Mouse (Mus musculus): ENCODE results near the gene Tgm5. TPM values are rescaled to one million over a fixed set of nuclear protein-coding genes. Genes with fewer than 3 reads are reported as not detected.

Tgm5 gene
- polyA plus RNA-seq, 1 experiment from 2014 or later: not detected

GRCm38 (mm10) chr2:121016226-121016625 lies 69.4 kb downstream of the Tgm5 start:
- H3K9ac ChIP-seq (ENCODE audit: low read depth, low read length): no peak overlapping the region
- 0 out of 2 replicates have a peak, but pooled peaks cover 2% of the 10 kb centered on the region for H3K36me3 ChIP-seq (ENCODE audit: control insufficient read depth, insufficient read depth, low read length)
- H3K9me3 ChIP-seq (ENCODE audit: control insufficient read depth, low read length): no peaks in the 10 kb centered on the region
- H3K4me2 ChIP-seq (ENCODE audit: low read depth, low read length): no peak overlapping the region
- H3K27ac ChIP-seq (ENCODE audit: low read length): no peak overlapping the region
- H3K4me1 ChIP-seq (ENCODE audit: control insufficient read depth, insufficient read depth, low read length): no peaks in the 10 kb centered on the region
- WGBS: 87% methylated on average over 9 of the region's 9 CpGs
- no peaks in the 10 kb centered on the region for H3K27me3 ChIP-seq (replicated peaks; ENCODE audit: control insufficient read depth, insufficient read depth, low read length)
- ATAC-seq: no peak
- H3K4me3 ChIP-seq (ENCODE audit: low read length): no peak overlapping the region

- ATAC-seq: no peak
- H3K27ac ChIP-seq (ENCODE audit: low read length): no peak overlapping the region
- no peaks in the 10 kb centered on the region for H3K4me1 ChIP-seq (ENCODE audit: control insufficient read depth, insufficient read depth, low read length)
- H3K27me3 ChIP-seq (replicated peaks; ENCODE audit: control insufficient read depth, insufficient read depth, low read length): no peaks in the 10 kb centered on the region
- H3K9me3 ChIP-seq (ENCODE audit: control insufficient read depth, low read length): no peaks in the 10 kb centered on the region
- no peak overlapping the region for H3K9ac ChIP-seq (ENCODE audit: low read depth, low read length)
- H3K4me2 ChIP-seq (ENCODE audit: low read depth, low read length): no peak overlapping the region
- H3K4me3 ChIP-seq (ENCODE audit: low read length): no peak overlapping the region
- WGBS: 84% methylated on average over 2 of the region's 2 CpGs
- 0 out of 2 replicates have a peak, but pooled peaks cover 2% of the 10 kb centered on the region for H3K36me3 ChIP-seq (ENCODE audit: control insufficient read depth, insufficient read depth, low read length)
Measured at GRCm38 (mm10) chr2:121015507-121015906, 70.1 kb downstream of the Tgm5 start.

GRCm38 (mm10) chr2:121012676-121013075 lies 73.0 kb downstream of the Tgm5 start:
- Histone ChIP-seq H3K27ac (ENCODE audit: low read length) (no peak overlapping the region), H3K27me3 (replicated peaks; ENCODE audit: control insufficient read depth, insufficient read depth, low read length) (no peaks in the 10 kb centered on the region), H3K4me2 (ENCODE audit: low read depth, low read length) (no peak overlapping the region), H3K36me3 (ENCODE audit: control insufficient read depth, insufficient read depth, low read length) (0 out of 2 replicates have a peak, but pooled peaks cover 2% of the 10 kb centered on the region), H3K9me3 (ENCODE audit: control insufficient read depth, low read length) (no peaks in the 10 kb centered on the region), H3K4me1 (ENCODE audit: control insufficient read depth, insufficient read depth, low read length) (no peaks in the 10 kb centered on the region), H3K9ac (ENCODE audit: low read depth, low read length) (no peak overlapping the region), H3K4me3 (ENCODE audit: low read length) (no peak overlapping the region)
- WGBS: 91% methylated on average over 9 of the region's 9 CpGs
- no peak for ATAC-seq

- no peaks in the 10 kb centered on the region for H3K9me3 ChIP-seq (ENCODE audit: control insufficient read depth, low read length)
Measured at GRCm38 (mm10) chr2:121009071-121009677, 76.5 kb downstream of the Tgm5 start.

GRCm38 (mm10) chr2:121008664-121009007 lies 77.0 kb downstream of the Tgm5 start:
- under 1% methylated on average over 12 of the region's 12 CpGs for WGBS
- ATAC-seq: peak; percentile 22; the same call in 1 of the 2 replicates
- H3K9me3 ChIP-seq (ENCODE audit: control insufficient read depth, low read length): no peaks in the 10 kb centered on the region

More at GRCm38 (mm10) chr2:121009071-121009677, 76.5 kb downstream of the Tgm5 start:
- Histone ChIP-seq H3K36me3 (ENCODE audit: control insufficient read depth, insufficient read depth, low read length) (no peaks in the 10 kb centered on the region), H3K27ac (ENCODE audit: low read length) (no peak overlapping the region), H3K27me3 (replicated peaks; ENCODE audit: control insufficient read depth, insufficient read depth, low read length) (no peaks in the 10 kb centered on the region), H3K9ac (ENCODE audit: low read depth, low read length) (peak overlapping the region; percentile 76), H3K4me3 (ENCODE audit: low read length) (peak overlapping the region; percentile 75), H3K4me2 (ENCODE audit: low read depth, low read length) (peak overlapping the region; percentile 83), H3K4me1 (ENCODE audit: control insufficient read depth, insufficient read depth, low read length) (no peaks in the 10 kb centered on the region)
- ATAC-seq: no peak
- 21% methylated on average over 5 of the region's 5 CpGs for WGBS

GRCm38 (mm10) chr2:121007925-121008663 lies 77.5 kb downstream of the Tgm5 start, which contains the start of gene Ccndbp1:
Ccndbp1 (plus strand) TSS chr2:121008403.
- Histone ChIP-seq H3K4me3 (ENCODE audit: low read length) (peak within 1 kb of the TSS; percentile 75), H3K9me3 (ENCODE audit: control insufficient read depth, low read length) (no peaks in the 10 kb centered on the region), H3K27ac (ENCODE audit: low read length) (no peak within 1 kb of the TSS), H3K4me2 (ENCODE audit: low read depth, low read length) (peak within 1 kb of the TSS; percentile 83), H3K27me3 (replicated peaks; ENCODE audit: control insufficient read depth, insufficient read depth, low read length) (no peaks in the 10 kb centered on the region), H3K9ac (ENCODE audit: low read depth, low read length) (peak within 1 kb of the TSS; percentile 76), H3K4me1 (ENCODE audit: control insufficient read depth, insufficient read depth, low read length) (no peaks in the 10 kb centered on the region), H3K36me3 (ENCODE audit: control insufficient read depth, insufficient read depth, low read length) (no peaks in the 10 kb centered on the region)
- peak; percentile 99 for ATAC-seq
- under 1% methylated on average over 33 of the region's 34 CpGs for WGBS

More at GRCm38 (mm10) chr2:121008664-121009007, 77.0 kb downstream of the Tgm5 start:
- Histone ChIP-seq H3K4me3 (ENCODE audit: low read length) (peak overlapping the region; percentile 75), H3K4me1 (ENCODE audit: control insufficient read depth, insufficient read depth, low read length) (no peaks in the 10 kb centered on the region), H3K4me2 (ENCODE audit: low read depth, low read length) (peak overlapping the region; percentile 83), H3K9ac (ENCODE audit: low read depth, low read length) (peak overlapping the region; percentile 76), H3K36me3 (ENCODE audit: control insufficient read depth, insufficient read depth, low read length) (no peaks in the 10 kb centered on the region), H3K27ac (ENCODE audit: low read length) (no peak overlapping the region), H3K27me3 (replicated peaks; ENCODE audit: control insufficient read depth, insufficient read depth, low read length) (no peaks in the 10 kb centered on the region)

GRCm38 (mm10) chr2:121006986-121007385 lies 78.7 kb downstream of the Tgm5 start:
- no peak overlapping the region for H3K9ac ChIP-seq (ENCODE audit: low read depth, low read length)
- H3K27ac ChIP-seq (ENCODE audit: low read length): no peak overlapping the region
- no peaks in the 10 kb centered on the region for H3K27me3 ChIP-seq (replicated peaks; ENCODE audit: control insufficient read depth, insufficient read depth, low read length)
- no peaks in the 10 kb centered on the region for H3K36me3 ChIP-seq (ENCODE audit: control insufficient read depth, insufficient read depth, low read length)
- whole genome bisulfite sequencing: 75% methylated on average over 1 of the region's 1 CpGs
- H3K9me3 ChIP-seq (ENCODE audit: control insufficient read depth, low read length): no peaks in the 10 kb centered on the region
- ATAC-seq: no peak
- H3K4me2 ChIP-seq (ENCODE audit: low read depth, low read length): no peak overlapping the region
- no peaks in the 10 kb centered on the region for H3K4me1 ChIP-seq (ENCODE audit: control insufficient read depth, insufficient read depth, low read length)
- no peak overlapping the region for H3K4me3 ChIP-seq (ENCODE audit: low read length)

- no peak for ATAC-seq
- no peak overlapping the region for H3K27ac ChIP-seq (ENCODE audit: low read length)
- WGBS: 86% methylated on average over 7 of the region's 7 CpGs
- H3K4me2 ChIP-seq (ENCODE audit: low read depth, low read length): no peak overlapping the region
- H3K4me1 ChIP-seq (ENCODE audit: control insufficient read depth, insufficient read depth, low read length): no peaks in the 10 kb centered on the region
- no peak overlapping the region for H3K4me3 ChIP-seq (ENCODE audit: low read length)
- no peaks in the 10 kb centered on the region for H3K9me3 ChIP-seq (ENCODE audit: control insufficient read depth, low read length)
- no peak overlapping the region for H3K9ac ChIP-seq (ENCODE audit: low read depth, low read length)
- H3K36me3 ChIP-seq (ENCODE audit: control insufficient read depth, insufficient read depth, low read length): no peaks in the 10 kb centered on the region
- no peaks in the 10 kb centered on the region for H3K27me3 ChIP-seq (replicated peaks; ENCODE audit: control insufficient read depth, insufficient read depth, low read length)
Measured at GRCm38 (mm10) chr2:121004018-121004811, 81.4 kb downstream of the Tgm5 start.

- WGBS: 73% methylated on average over 2 of the region's 2 CpGs
Measured at GRCm38 (mm10) chr2:121003586-121003985, 82.1 kb downstream of the Tgm5 start.

More at GRCm38 (mm10) chr2:121003586-121003985, 82.1 kb downstream of the Tgm5 start:
- H3K4me3 ChIP-seq (ENCODE audit: low read length): no peak overlapping the region
- H3K4me2 ChIP-seq (ENCODE audit: low read depth, low read length): no peak overlapping the region
- H3K27ac ChIP-seq (ENCODE audit: low read length): no peak overlapping the region
- H3K9ac ChIP-seq (ENCODE audit: low read depth, low read length): no peak overlapping the region
- H3K9me3 ChIP-seq (ENCODE audit: control insufficient read depth, low read length): no peaks in the 10 kb centered on the region
- H3K27me3 ChIP-seq (replicated peaks; ENCODE audit: control insufficient read depth, insufficient read depth, low read length): no peaks in the 10 kb centered on the region
- no peaks in the 10 kb centered on the region for H3K4me1 ChIP-seq (ENCODE audit: control insufficient read depth, insufficient read depth, low read length)
- H3K36me3 ChIP-seq (ENCODE audit: control insufficient read depth, insufficient read depth, low read length): no peaks in the 10 kb centered on the region
- no peak for ATAC-seq
